Mouse (Mus musculus) spleen, adult 2 months (tissue): Measurements from ENCODE around the gene Cacna1s. TPM values are rescaled to one million over a fixed set of nuclear protein-coding genes. Genes with fewer than 3 reads are reported as not detected.

Experiments used
- DNase-seq, 2 experiments: peaks; one replicate each; pipeline versions ENCODE4 v3.0.0 to v3.0.0-alpha.2; 2012 to 2021; ENCODE audit warnings: low spot score in 2 of 2, low read depth in 1 of 2
- H3K27ac ChIP-seq: fragments of 200-500 bp; 2 replicates; pipeline ENCODE4 v1.5.1; 2012; ENCODE audit warnings: low read length, inconsistent platforms; ENCODE audit not compliant: insufficient read depth
- H3K27me3 ChIP-seq: fragments of 200-500 bp; 2 replicates; pipeline ENCODE4 v1.6.1; 2012; ENCODE audit warnings: mild to moderate bottlenecking, moderate library complexity, low read length, inconsistent platforms; ENCODE audit not compliant: control insufficient read depth, insufficient read depth
- H3K36me3 ChIP-seq: fragments of 200-500 bp; 2 replicates; pipeline ENCODE4 v1.6.1; 2012; ENCODE audit warnings: mild to moderate bottlenecking, low read length, inconsistent platforms; ENCODE audit not compliant: control insufficient read depth, insufficient read depth
- H3K4me1 ChIP-seq: fragments of 200-500 bp; 2 replicates; pipeline ENCODE4 v1.6.1; 2011; ENCODE audit warnings: inconsistent platforms; ENCODE audit not compliant: control insufficient read depth, insufficient read depth, insufficient read length
- H3K4me3 ChIP-seq: fragments of 200-500 bp; 2 replicates; pipeline ENCODE4 v1.5.1; 2011; ENCODE audit warnings: mild to moderate bottlenecking, inconsistent platforms; ENCODE audit not compliant: insufficient read depth, insufficient read length; ENCODE audit errors: extremely low read depth
- CTCF ChIP-seq: fragments of 200-500 bp; IDR thresholded peaks from 2 replicates; pipeline ENCODE4 v1.5.1; 2011; ENCODE audit warnings: mild to moderate bottlenecking, inconsistent platforms; ENCODE audit not compliant: insufficient read depth, insufficient read length, insufficient replicate concordance; ENCODE audit errors: extremely low read depth
- POLR2A ChIP-seq: fragments of 200-500 bp; IDR thresholded peaks from 2 replicates; pipeline ENCODE4 v1.6.1; 2011; ENCODE audit warnings: low read depth, low read length, inconsistent platforms
- WGBS: fragments of 180-500 bp; shearing (Covaris S2); methylation state at CpG from one replicate; pipeline ENCODE4 v1.1.7; 2018; 5-methylcytosine and 5-hydroxymethylcytosine counted together
- polyA plus RNA-seq: library from polyadenylated mRNA; depleted of rRNA; stranded (reverse); fragments of >200 nt; gene quantifications from 2 replicates; pipeline ENCODE4 v1.2.3, GENCODE M21; 2012

The Cacna1s gene
- polyA plus RNA-seq, 1 experiment = 4.3 TPM

DNA sequence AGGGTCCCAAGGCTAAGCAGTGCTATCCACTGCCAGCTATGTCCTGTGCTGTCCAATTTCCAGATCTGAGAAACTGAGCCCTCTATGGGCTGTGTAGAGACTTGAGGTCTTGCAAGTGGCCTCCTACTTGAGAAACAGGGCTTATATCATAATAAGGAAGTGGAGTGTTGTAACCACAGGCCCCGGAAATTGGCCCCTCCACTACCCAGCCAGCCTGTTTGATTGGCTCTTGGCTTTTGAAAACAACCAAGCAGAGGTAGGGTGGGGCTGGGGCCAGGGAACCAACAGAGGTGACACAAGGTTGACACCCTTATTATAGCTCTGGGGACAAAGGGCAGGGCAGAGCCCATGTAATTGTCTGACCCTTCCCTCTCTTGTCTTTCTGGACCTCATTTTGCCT, 82.5 kb downstream of the Cacna1s start:
- WGBS = 0% methylated on average over 1 of the region's 1 CpGs
- peak overlapping the region; percentile 31; the same call in 1 of the 2 replicates for H3K4me3 ChIP-seq
- H3K4me1 ChIP-seq = peaks cover 67% of the 10 kb centered on the region
- peak overlapping the region; percentile 97 for H3K27ac ChIP-seq
- H3K36me3 ChIP-seq = peaks cover 2% of the 10 kb centered on the region; the same call in 1 of the 2 replicates
- TF ChIP-seq CTCF = no peak
- TF ChIP-seq POLR2A = peak; percentile 29
- DNase-seq = peak; percentile 84 to 87
- H3K27me3 ChIP-seq = no peaks in the 10 kb centered on the region

- peaks cover 2% of the 10 kb centered on the region; the same call in 1 of the 2 replicates for H3K36me3 ChIP-seq
- H3K4me3 ChIP-seq = peak overlapping the region; percentile 31; the same call in 1 of the 2 replicates
- H3K27ac ChIP-seq = peak overlapping the region; percentile 95
- 37% methylated on average over 6 of the region's 6 CpGs for WGBS
- no peaks in the 10 kb centered on the region for H3K27me3 ChIP-seq
- H3K4me1 ChIP-seq = peaks cover 64% of the 10 kb centered on the region
- no peak for TF ChIP-seq POLR2A
- no peak for TF ChIP-seq CTCF
- peak in 1 of 2 experiments; percentile 53 for DNase-seq
Measured at GRCm38 (mm10) chr1:136135777-136136444, 83.4 kb downstream of the Cacna1s start.

GRCm38 (mm10) chr1:136136547-136136946, 84.0 kb downstream of the Cacna1s start:
- H3K36me3 ChIP-seq = peaks cover 2% of the 10 kb centered on the region; the same call in 1 of the 2 replicates
- H3K27ac ChIP-seq = peak overlapping the region; percentile 95
- WGBS = 32% methylated on average over 4 of the region's 4 CpGs
- H3K4me1 ChIP-seq = peaks cover 70% of the 10 kb centered on the region
- no peak overlapping the region; the same call in 1 of the 2 replicates for H3K4me3 ChIP-seq
- TF ChIP-seq POLR2A (no peak), CTCF (no peak)
- H3K27me3 ChIP-seq = no peaks in the 10 kb centered on the region
- DNase-seq = no peak

GRCm38 (mm10) chr1:136137071-136137531, 84.6 kb downstream of the Cacna1s start:
- Histone ChIP-seq H3K36me3 (peaks cover 2% of the 10 kb centered on the region; the same call in 1 of the 2 replicates), H3K4me1 (peaks cover 71% of the 10 kb centered on the region), H3K27me3 (no peaks in the 10 kb centered on the region), H3K27ac (peak overlapping the region; percentile 95), H3K4me3 (no peak overlapping the region; the same call in 1 of the 2 replicates)
- 33% methylated on average over 7 of the region's 7 CpGs for WGBS
- DNase-seq = no peak
- TF ChIP-seq CTCF (no peak), POLR2A (no peak)

- 6% methylated on average over 4 of the region's 4 CpGs for WGBS
- peaks cover 2% of the 10 kb centered on the region; the same call in 1 of the 2 replicates for H3K36me3 ChIP-seq
- no peak for TF ChIP-seq CTCF
- TF ChIP-seq POLR2A = no peak
- no peak overlapping the region for H3K4me3 ChIP-seq
- peak overlapping the region; percentile 95 for H3K27ac ChIP-seq
- DNase-seq = peak in 1 of 2 experiments; percentile 49
- no peaks in the 10 kb centered on the region for H3K27me3 ChIP-seq
- H3K4me1 ChIP-seq = peaks cover 72% of the 10 kb centered on the region
Measured at GRCm38 (mm10) chr1:136137575-136137974, 85.0 kb downstream of the Cacna1s start.

DNA sequence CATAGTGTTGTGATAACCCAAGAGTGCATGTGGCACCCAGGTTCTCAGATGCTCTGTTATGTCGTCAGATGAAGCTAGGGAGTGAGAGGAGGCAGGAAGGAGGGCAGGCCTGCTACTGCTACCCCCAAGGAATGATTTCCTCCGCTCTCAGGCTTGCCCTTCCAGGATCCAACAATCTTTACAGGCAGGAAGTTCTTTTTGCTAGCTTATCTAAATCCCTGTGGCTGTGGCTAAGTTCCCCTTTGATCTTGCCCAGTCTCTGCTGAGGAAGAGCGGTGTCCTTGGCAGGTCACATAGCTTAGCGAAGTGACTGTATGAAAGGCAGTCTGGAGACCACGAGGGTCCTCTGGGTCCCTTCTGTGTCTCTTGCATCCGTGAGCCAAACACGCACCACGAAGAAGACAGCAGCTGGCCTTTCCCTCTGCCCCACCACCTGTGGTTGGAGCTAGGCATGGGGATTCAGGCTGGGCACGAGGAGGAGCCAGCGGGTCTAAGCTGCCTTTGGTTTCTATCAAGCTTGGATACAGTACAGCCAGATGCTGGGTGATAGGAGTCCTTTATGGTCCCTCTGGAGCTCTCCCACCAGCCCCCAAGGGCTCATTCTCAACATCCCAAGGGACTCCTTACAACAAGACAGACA, 85.8 kb downstream of the Cacna1s start:
- WGBS = 25% methylated on average over 10 of the region's 10 CpGs
- Histone ChIP-seq H3K27ac (peak overlapping the region; percentile 65), H3K4me1 (peaks cover 68% of the 10 kb centered on the region), H3K27me3 (no peaks in the 10 kb centered on the region), H3K36me3 (peaks cover 2% of the 10 kb centered on the region; the same call in 1 of the 2 replicates), H3K4me3 (no peak overlapping the region)
- TF ChIP-seq POLR2A (no peak), CTCF (no peak)
- DNase-seq = no peak

DNA sequence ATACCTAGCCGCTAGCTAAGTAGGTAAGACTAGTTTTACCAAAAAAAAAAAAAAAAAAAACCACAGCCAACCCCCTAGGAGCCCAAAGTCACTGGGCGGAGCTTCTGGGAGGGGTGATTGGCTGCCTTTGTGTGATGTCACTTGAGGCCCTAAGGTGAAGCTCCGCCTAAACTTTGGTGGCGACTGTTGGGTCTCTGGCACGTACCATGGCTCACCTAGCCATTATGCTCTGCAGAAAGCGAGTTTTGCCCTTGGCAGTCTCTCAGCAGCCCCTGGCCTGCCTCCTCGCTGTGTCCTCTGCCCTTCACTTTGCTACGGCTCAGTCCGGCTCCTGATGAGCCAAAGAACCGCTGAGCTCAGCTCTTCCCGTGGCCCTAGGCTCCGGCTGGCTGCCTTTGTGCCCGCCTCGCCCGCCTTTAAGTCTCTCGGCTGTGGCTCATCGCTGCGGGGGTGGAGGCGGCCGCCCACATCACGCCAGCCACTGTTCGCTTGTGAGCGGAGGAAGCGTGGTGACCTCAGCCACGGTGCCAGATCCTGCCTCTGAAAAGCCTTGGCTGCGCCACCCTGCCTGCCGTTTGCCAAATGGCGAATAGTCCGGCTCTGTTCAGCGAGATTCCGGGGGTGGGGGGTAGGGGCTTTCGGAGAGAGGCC, 87.6 kb downstream of the Cacna1s start:
- Histone ChIP-seq H3K27ac (peak overlapping the region; percentile 99), H3K36me3 (peaks cover 7% of the 10 kb centered on the region; the same call in 1 of the 2 replicates), H3K27me3 (no peaks in the 10 kb centered on the region), H3K4me1 (peaks cover 53% of the 10 kb centered on the region), H3K4me3 (peak overlapping the region; percentile 79)
- TF ChIP-seq CTCF (no peak), POLR2A (peak; percentile 55; the same call in 1 of the 2 replicates)
- peak; percentile 87 to 90 for DNase-seq
- 1% methylated on average over 32 of the region's 32 CpGs for WGBS
